Mouse (Mus musculus) brain, embryonic 14.5 days (tissue): ENCODE results near the gene Txnl4b.

Source experiments
- CTCF ChIP-seq: fragments of 200-500 bp; IDR thresholded peaks from 2 replicates; pipeline ENCODE4 v1.5.1; 2012; ENCODE audit warnings: inconsistent platforms, mild to moderate bottlenecking, moderate library complexity, borderline replicate concordance; ENCODE audit not compliant: insufficient read depth, insufficient read length; ENCODE audit errors: extremely low read depth
- POLR2A ChIP-seq: fragments of 200-500 bp; IDR thresholded peaks from 2 replicates; pipeline ENCODE4 v1.6.1; 2012; ENCODE audit warnings: mild to moderate bottlenecking, inconsistent platforms, borderline replicate concordance; ENCODE audit not compliant: poor library complexity, insufficient read depth, insufficient read length, severe bottlenecking; ENCODE audit errors: extremely low read depth

DNA sequence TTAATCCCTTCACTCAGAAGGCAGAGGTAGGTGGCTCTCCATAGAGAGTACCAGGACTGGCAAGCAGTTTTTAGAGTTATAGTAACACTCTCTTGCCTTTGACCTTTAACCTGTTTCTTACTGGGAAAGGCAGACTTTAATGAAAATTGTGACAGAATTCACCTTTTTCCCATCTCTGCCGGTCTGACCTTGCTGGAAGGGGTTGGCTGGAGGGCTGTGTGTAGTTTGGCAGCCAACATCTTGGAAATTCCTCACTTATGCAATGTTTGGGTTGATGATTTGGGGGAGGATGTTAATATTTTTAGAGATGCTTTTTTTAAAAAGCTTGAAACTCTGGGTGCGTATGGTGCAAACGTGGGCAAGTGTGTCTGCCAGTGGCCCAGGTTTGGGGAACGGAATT lies 18.6 kb downstream of the Txnl4b start:
- no peak for TF ChIP-seq CTCF
- TF ChIP-seq POLR2A = no peak
